ENCODE assay signal across 9 mouse cellular contexts in the genomic region with DNA sequence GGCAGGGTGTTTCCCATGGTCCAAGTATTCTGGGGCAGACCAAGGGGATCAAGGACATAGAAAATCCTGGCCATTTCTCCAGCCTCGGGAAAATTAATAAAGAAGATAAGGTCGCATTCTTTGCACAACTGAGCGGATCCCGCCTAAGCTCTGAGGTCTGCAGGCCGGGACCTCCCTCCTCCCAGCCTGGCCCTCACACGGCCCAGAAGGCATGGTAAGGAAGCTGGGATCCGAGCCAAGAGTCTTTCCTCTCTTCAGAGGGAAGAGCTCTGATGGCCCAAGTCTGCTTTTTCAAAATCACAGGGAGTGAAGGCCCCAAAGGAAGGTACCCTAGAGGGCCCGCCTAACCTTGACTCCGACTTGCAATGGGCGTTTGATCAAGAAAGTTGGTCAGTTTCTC.
DNase-seq lines count a peak whose midpoint lies in the region; ATAC-seq and TF ChIP-seq lines count a peak whose summit lies in the region.
"Had no signal": no experiment of that assay in that cellular context is flagged by ENCODE, and none has a peak within 500 bp of the region (broad histone marks: within the 10 kb centered on the region; RNA-seq: fewer than 3 reads in every experiment).

No protein-coding gene starts in this region.

- no peak for TF ChIP-seq CTCF in heart, adult 2 months (IDR thresholded peaks at IDR 0.05)

- peak overlapping the region; percentile 44 for H3K4me3 ChIP-seq in hindbrain, embryonic 10.5 days
- H3K4me3 ChIP-seq in hindbrain, embryonic 11.5 days (ENCODE audit: low read depth, low read length), result no peak overlapping the region
- H3K4me3 ChIP-seq in heart, adult 2 months, result no peak overlapping the region

- H3K79me2 ChIP-seq in heart, adult 2 months (replicated peaks; ENCODE audit: control insufficient read depth, insufficient read depth, low read length), result no peaks in the 10 kb centered on the region

- WGBS in hindbrain, embryonic 10.5 days, result 53% methylated on average over 10 of the region's 10 CpGs
- 51% methylated on average over 10 of the region's 10 CpGs for WGBS in hindbrain, embryonic 11.5 days
- WGBS in heart, adult 2 months, result 25% methylated on average over 10 of the region's 10 CpGs

- H3K4me1 ChIP-seq in hindbrain, embryonic 10.5 days (replicated peaks), result peaks cover 26% of the 10 kb centered on the region
- no peaks in the 10 kb centered on the region for H3K4me1 ChIP-seq in hindbrain, embryonic 11.5 days (replicated peaks; ENCODE audit: control insufficient read depth, insufficient read depth, low read length)
- peaks cover 4% of the 10 kb centered on the region for H3K4me1 ChIP-seq in heart, adult 2 months (ENCODE audit: control insufficient read depth, insufficient read depth, low read length)

- ATAC-seq in hindbrain, embryonic 11.5 days (ENCODE audit: low FRiP score), result no peak
- ATAC-seq in monocyte, adult 5-6 weeks (replicated peaks; ENCODE audit: insufficient number of reproducible peaks, low FRiP score, low TSS enrichment, poor library complexity, severe bottlenecking), result no peak
- ATAC-seq: Patski had no signal

- intact Hi-C loops in heart, adult 2 months (cut with DNase I), result loop anchor here (5.0 kb wide), 1 partner anchor 86 kb away; a partner anchor contains a TSS

- no peaks in the 10 kb centered on the region for H3K36me3 ChIP-seq in hindbrain, embryonic 10.5 days
- no peaks in the 10 kb centered on the region for H3K36me3 ChIP-seq in hindbrain, embryonic 11.5 days (ENCODE audit: control insufficient read depth, insufficient read depth, low read length)
- no peaks in the 10 kb centered on the region for H3K36me3 ChIP-seq in heart, adult 2 months (ENCODE audit: control insufficient read depth, insufficient read depth, low read length)

- DNase-seq in hindbrain, embryonic 10.5 days (ENCODE audit: low spot score), result no peak
- DNase-seq in hindbrain, embryonic 11.5 days (ENCODE audit: low spot score), result no peak
- DNase-seq in heart, adult 2 months, result peak; percentile 31 to 49
- peak; percentile 43 for DNase-seq in kidney, adult 18-20 months
- peak; percentile 79 for DNase-seq in lung, postnatal 10 days
- DNase-seq in testis, postnatal 14 days (ENCODE audit: low spot score), result peak; percentile 55
- no peak for DNase-seq in spleen, postnatal 36 days (ENCODE audit: low spot score in 2 of 2)

- peak overlapping the region; percentile 88 for H3K27ac ChIP-seq in hindbrain, embryonic 10.5 days
- no peak overlapping the region for H3K27ac ChIP-seq in hindbrain, embryonic 11.5 days (ENCODE audit: low read depth, low read length)
- H3K27ac ChIP-seq in heart, adult 2 months, result peak overlapping the region; percentile 21

- H3K9ac ChIP-seq in hindbrain, embryonic 11.5 days (ENCODE audit: low read depth, low read length), result no peak overlapping the region
- H3K9ac ChIP-seq in heart, adult 2 months (ENCODE audit: low read depth, low read length), result no peak overlapping the region

- no peak for TF ChIP-seq EP300 in heart, adult 2 months (IDR thresholded peaks at IDR 0.05; ENCODE audit: insufficient read depth, low read depth, low read length)

- H3K27me3 ChIP-seq in hindbrain, embryonic 10.5 days (ENCODE audit: insufficient read depth, poor library complexity, severe bottlenecking), result no peaks in the 10 kb centered on the region
- H3K27me3 ChIP-seq in hindbrain, embryonic 11.5 days (ENCODE audit: control insufficient read depth, insufficient read depth, low read length), result no peaks in the 10 kb centered on the region
- no peaks in the 10 kb centered on the region for H3K27me3 ChIP-seq in heart, adult 2 months (ENCODE audit: control insufficient read depth, insufficient read depth, low read length)
- H3K27me3 ChIP-seq: Patski had no signal

- H3K4me2 ChIP-seq in hindbrain, embryonic 11.5 days (replicated peaks; ENCODE audit: low read depth, low read length), result no peak overlapping the region

- no peak for TF ChIP-seq POLR2A in heart, adult 2 months (IDR thresholded peaks at IDR 0.05; ENCODE audit: insufficient read depth, low read depth, low read length)

- peaks cover 7% of the 10 kb centered on the region; the same call in 1 of the 2 replicates for H3K9me3 ChIP-seq in hindbrain, embryonic 10.5 days
- no peaks in the 10 kb centered on the region for H3K9me3 ChIP-seq in hindbrain, embryonic 11.5 days (ENCODE audit: control insufficient read depth, low read length)

Comparison
In these comparisons a context has a peak if more than half of its experiments do, and no peak if none do; other contexts are left out.
1. DNase-seq: peak in heart, adult 2 months (2 of 2), kidney, adult 18-20 months (single experiment), lung, postnatal 10 days (single experiment) and testis, postnatal 14 days (single experiment); none in hindbrain, embryonic 10.5 days (single experiment), hindbrain, embryonic 11.5 days (single experiment) and spleen, postnatal 36 days (0 of 2).